Mouse (Mus musculus): ENCODE measurements around the gene Clasp1.

The Clasp1 gene

GRCm38 (mm10) chr1:118450891-118451450 lies 62.1 kb downstream of the Clasp1 start:
- no peak for DNase-seq (ENCODE audit: low spot score in 2 of 2)

- DNase-seq (ENCODE audit: low spot score in 2 of 2) = peak in 1 of 2 experiments; percentile 22
Measured at GRCm38 (mm10) chr1:118453577-118453976, 64.7 kb downstream of the Clasp1 start.

- peak; percentile 39 to 74 for DNase-seq (ENCODE audit: low spot score in 2 of 2)
Measured at GRCm38 (mm10) chr1:118454817-118455216, 66.0 kb downstream of the Clasp1 start.

- DNase-seq (ENCODE audit: low spot score in 2 of 2) = no peak
Measured at GRCm38 (mm10) chr1:118457256-118457882, 68.5 kb downstream of the Clasp1 start.

- no peak for DNase-seq (ENCODE audit: low spot score in 2 of 2)
Measured at GRCm38 (mm10) chr1:118457883-118458259, 69.0 kb downstream of the Clasp1 start.

GRCm38 (mm10) chr1:118458279-118458678 lies 69.4 kb downstream of the Clasp1 start:
- no peak for DNase-seq (ENCODE audit: low spot score in 2 of 2)

- peak; percentile 93 to 94 for DNase-seq (ENCODE audit: low spot score in 2 of 2)
Measured at GRCm38 (mm10) chr1:118458963-118459920, 70.4 kb downstream of the Clasp1 start.

GRCm38 (mm10) chr1:118460716-118461115 lies 71.9 kb downstream of the Clasp1 start:
- no peak for DNase-seq (ENCODE audit: low spot score in 2 of 2)

GRCm38 (mm10) chr1:118466041-118466440 lies 77.2 kb downstream of the Clasp1 start:
- no peak for DNase-seq (ENCODE audit: low spot score in 2 of 2)

GRCm38 (mm10) chr1:118472386-118472785 lies 83.5 kb downstream of the Clasp1 start:
- DNase-seq (ENCODE audit: low spot score in 2 of 2) = no peak

GRCm38 (mm10) chr1:118476919-118477318 lies 88.1 kb downstream of the Clasp1 start:
- peak in 1 of 2 experiments; percentile 48 for DNase-seq (ENCODE audit: low spot score in 2 of 2)

- peak in 1 of 2 experiments; percentile 27 for DNase-seq (ENCODE audit: low spot score in 2 of 2)
Measured at GRCm38 (mm10) chr1:118479246-118479645, 90.4 kb downstream of the Clasp1 start.

- no peak for DNase-seq (ENCODE audit: low spot score in 2 of 2)
Measured at GRCm38 (mm10) chr1:118480484-118481364, 91.9 kb downstream of the Clasp1 start.

- DNase-seq (ENCODE audit: low spot score in 2 of 2) = no peak
Measured at GRCm38 (mm10) chr1:118481365-118481702, 92.5 kb downstream of the Clasp1 start.

- DNase-seq (ENCODE audit: low spot score in 2 of 2) = no peak
Measured at GRCm38 (mm10) chr1:118481703-118482102, 92.8 kb downstream of the Clasp1 start.

GRCm38 (mm10) chr1:118482285-118483019 lies 93.6 kb downstream of the Clasp1 start:
- DNase-seq (ENCODE audit: low spot score in 2 of 2) = no peak

- no peak for DNase-seq (ENCODE audit: low spot score in 2 of 2)
Measured at GRCm38 (mm10) chr1:118483504-118484096, 94.7 kb downstream of the Clasp1 start.

GRCm38 (mm10) chr1:118485572-118485971 lies 96.7 kb downstream of the Clasp1 start:
- DNase-seq (ENCODE audit: low spot score in 2 of 2) = no peak

- DNase-seq (ENCODE audit: low spot score in 2 of 2) = no peak
Measured at GRCm38 (mm10) chr1:118486021-118486420, 97.2 kb downstream of the Clasp1 start.

- DNase-seq (ENCODE audit: low spot score in 2 of 2) = no peak
Measured at GRCm38 (mm10) chr1:118492811-118493210, 104.0 kb downstream of the Clasp1 start.

GRCm38 (mm10) chr1:118494551-118494950 lies 105.7 kb downstream of the Clasp1 start:
- no peak for DNase-seq (ENCODE audit: low spot score in 2 of 2)
